Mouse (Mus musculus): ENCODE results near the gene Mrps27.

DNA sequence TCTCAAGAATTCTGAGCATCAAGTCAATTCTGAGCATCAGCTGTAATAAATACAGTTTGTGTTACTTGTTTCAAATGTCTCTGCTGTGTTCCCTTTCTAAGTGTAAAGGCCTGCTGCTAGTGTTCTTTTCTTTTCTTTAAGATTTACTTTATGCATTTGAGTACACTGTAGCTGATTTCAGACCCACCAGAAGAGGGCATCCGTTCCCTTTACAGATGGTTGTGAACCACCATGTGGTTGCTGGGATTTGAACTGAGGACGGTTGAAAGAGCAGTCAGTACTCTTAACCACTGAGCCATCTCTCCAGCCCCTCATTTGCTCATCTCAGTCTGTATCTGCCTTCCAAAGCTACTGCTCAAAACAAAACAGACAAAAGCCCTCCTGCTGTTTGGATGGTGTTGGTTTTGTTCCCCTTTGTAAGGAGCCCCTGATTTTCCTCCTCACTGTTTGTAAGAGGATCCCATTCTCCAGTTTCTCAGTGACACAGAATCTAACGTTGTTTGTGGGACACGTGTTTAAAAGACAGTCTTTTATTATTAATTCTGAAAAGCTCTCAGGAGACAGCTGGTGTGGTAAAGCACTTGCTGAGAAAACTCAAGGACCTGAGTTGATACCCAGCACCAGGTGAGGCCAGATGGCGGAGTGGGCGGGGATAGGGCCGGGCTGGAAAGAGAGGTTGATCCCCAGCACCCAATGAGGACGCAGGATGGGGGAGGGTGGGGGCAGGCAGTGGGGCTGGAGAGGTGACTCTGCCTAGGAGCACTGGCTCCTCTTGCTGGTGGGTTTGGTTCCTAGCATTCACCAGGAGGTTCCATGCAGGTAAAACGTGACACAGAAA, 12.1 kb downstream of the Mrps27 start:
- TF ChIP-seq POLR2A (IDR thresholded peaks at IDR 0.05; ENCODE audit: borderline replicate concordance, control insufficient read depth, low read depth, low read length) (no peak), CTCF (IDR thresholded peaks at IDR 0.05; ENCODE audit: control insufficient read depth, insufficient read depth, low read length) (no peak)

Data from bone marrow, adult 2 months (tissue).